Mouse (Mus musculus) limb, embryonic 11.5 days (tissue): Measurements from ENCODE around the gene Rrad. TPM values are rescaled to one million over a fixed set of nuclear protein-coding genes. Genes with fewer than 3 reads are reported as not detected.

Source experiments
- ATAC-seq: fragments of 200-750 bp; cut with Nextera tagmentation; 2 replicates; pipeline ENCODE4 v1.8.0; 2017; ENCODE audit warnings: low read depth; ENCODE audit not compliant: insufficient number of reproducible peaks, low FRiP score, low TSS enrichment
- DNase-seq: peaks from one replicate; pipeline ENCODE4 v3.0.0-alpha.2; 2015; ENCODE audit warnings: low spot score
- H3K27ac ChIP-seq: fragments of 300-500 bp; sonication (generic); replicated peaks from 2 replicates; pipeline ENCODE4 v1.5.1; 2014; ENCODE audit warnings: low read depth, mild to moderate bottlenecking, low read length
- H3K27me3 ChIP-seq: fragments of 300-500 bp; sonication (generic); 2 replicates; pipeline ENCODE4 v1.6.1; 2014; ENCODE audit warnings: mild to moderate bottlenecking, low read length, mixed read lengths; ENCODE audit not compliant: control insufficient read depth, insufficient read depth
- H3K36me3 ChIP-seq: fragments of 300-500 bp; sonication (generic); 2 replicates; pipeline ENCODE4 v1.6.1; 2014; ENCODE audit warnings: mild to moderate bottlenecking, low read length, moderate library complexity, mixed read lengths; ENCODE audit not compliant: control insufficient read depth, insufficient read depth
- H3K4me1 ChIP-seq: fragments of 300-500 bp; sonication (generic); 2 replicates; pipeline ENCODE4 v1.6.1; 2014; ENCODE audit warnings: low read length, mixed read lengths; ENCODE audit not compliant: control insufficient read depth, insufficient read depth
- H3K4me2 ChIP-seq: fragments of 300-500 bp; sonication (generic); 2 replicates; pipeline ENCODE4 v1.6.1; 2014; ENCODE audit warnings: low read depth, mild to moderate bottlenecking, moderate library complexity; ENCODE audit not compliant: severe bottlenecking
- H3K4me3 ChIP-seq: fragments of 300-500 bp; sonication (generic); 2 replicates; pipeline ENCODE4 v1.5.1; 2014; ENCODE audit warnings: low read depth, low read length
- H3K9ac ChIP-seq: fragments of 300-500 bp; sonication (generic); 2 replicates; pipeline ENCODE4 v1.6.1; 2014; ENCODE audit warnings: mild to moderate bottlenecking, low read length
- H3K9me3 ChIP-seq: fragments of 300-500 bp; sonication (generic); 2 replicates; pipeline ENCODE4 v1.6.1; 2016; ENCODE audit warnings: low read length; ENCODE audit not compliant: control insufficient read depth
- WGBS: fragments of 180-500 bp; shearing (Covaris S2); extraction: QIAGEN DNeasy Blood & Tissue Kit; methylation state at CpG from one replicate; pipeline ENCODE4 v1.1.7; 2014; 5-methylcytosine and 5-hydroxymethylcytosine counted together
- polyA plus RNA-seq: library from polyadenylated mRNA; unstranded; fragments of >200 nt; fragmentation: Nextera tagmentation; extraction: Ambion mirVana; gene quantifications from 2 replicates; pipeline ENCODE4 v1.2.1, GENCODE M21; 2014

Gene Rrad
- polyA plus RNA-seq, 1 experiment from 2014 or later: 7.6 TPM

DNA sequence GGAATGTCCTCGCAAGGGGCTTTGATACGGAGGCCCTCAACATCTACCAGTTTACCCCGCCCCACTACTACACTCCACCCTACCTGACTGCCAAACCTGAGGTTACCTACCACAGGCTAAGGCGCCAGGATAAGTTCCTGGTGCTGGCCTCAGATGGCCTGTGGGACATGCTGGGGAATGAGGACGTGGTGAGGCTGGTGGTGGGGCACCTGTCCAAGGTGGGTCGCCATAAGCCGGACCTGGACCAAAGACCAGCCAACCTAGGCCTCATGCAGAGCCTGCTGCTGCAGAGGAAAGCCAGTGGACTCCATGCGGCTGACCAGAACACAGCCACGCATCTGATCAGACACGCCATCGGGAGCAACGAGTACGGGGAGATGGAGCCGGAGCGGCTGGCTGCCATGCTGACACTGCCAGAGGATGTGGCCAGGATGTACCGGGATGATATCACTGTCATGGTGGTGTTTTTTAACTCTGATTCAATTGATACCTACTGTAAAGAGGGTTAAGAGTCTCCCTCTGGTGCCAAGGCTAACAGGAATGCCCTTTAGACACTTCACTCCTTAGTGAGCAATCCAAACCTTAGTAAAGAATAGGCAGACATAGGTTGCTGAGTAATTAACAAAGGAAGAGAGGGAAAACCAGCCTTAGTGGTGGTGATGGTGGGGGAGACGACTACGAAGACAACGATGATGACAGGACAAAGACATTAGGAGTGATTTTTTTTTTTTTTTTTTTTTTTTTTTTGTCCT lies 36.3 kb downstream of the Rrad start:
- peaks cover 6% of the 10 kb centered on the region; the same call in 1 of the 2 replicates for H3K4me1 ChIP-seq
- no peak for DNase-seq

DNA sequence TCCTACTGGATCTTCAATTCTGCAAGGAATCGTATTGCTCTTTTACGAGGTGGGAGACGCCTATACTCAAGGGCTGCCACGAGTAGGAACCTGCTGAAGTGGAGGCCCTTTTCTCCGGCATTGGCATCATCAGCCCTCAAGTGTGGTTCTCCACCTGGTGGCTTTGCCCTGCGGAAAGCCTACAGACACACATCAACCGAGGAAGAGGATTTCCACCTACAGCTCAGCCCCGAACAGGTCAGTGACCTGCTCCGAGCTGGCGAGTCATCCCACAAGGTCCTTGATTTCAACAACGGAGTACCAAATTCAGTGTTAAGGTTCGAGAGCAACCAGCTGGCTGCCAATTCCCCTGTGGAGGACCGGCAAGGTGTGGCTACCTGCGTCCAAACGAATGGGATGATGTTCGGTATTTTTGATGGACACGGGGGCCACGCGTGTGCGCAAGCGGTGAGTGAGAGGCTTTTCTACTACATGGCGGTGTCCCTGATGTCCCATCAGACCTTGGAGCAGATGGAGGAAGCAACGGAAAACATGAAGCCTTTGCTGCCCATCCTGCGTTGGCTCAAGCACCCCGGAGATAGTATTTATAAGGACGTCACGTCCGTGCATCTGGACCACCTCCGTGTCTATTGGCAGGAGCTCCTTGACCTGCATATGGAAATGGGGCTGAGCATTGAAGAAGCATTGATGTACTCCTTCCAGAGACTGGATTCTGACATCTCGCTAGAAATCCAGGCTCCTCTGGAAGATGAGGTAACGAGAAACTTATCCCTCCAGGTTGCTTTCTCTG lies 37.4 kb downstream of the Rrad start:
- Histone ChIP-seq H3K27ac (no peak overlapping the region), H3K4me3 (no peak overlapping the region), H3K36me3 (peaks cover 12% of the 10 kb centered on the region; the same call in 1 of the 2 replicates), H3K9ac (no peak overlapping the region), H3K4me2 (no peak overlapping the region), H3K9me3 (no peaks in the 10 kb centered on the region), H3K4me1 (peaks cover 6% of the 10 kb centered on the region; the same call in 1 of the 2 replicates), H3K27me3 (no peaks in the 10 kb centered on the region)
- DNase-seq: no peak
- 92% methylated on average over 31 of the region's 31 CpGs for WGBS
- no peak for ATAC-seq

More for the DNA sequence above, 36.3 kb downstream of the Rrad start:
- no peak overlapping the region for H3K4me2 ChIP-seq
- WGBS: 96% methylated on average over 19 of the region's 19 CpGs
- no peaks in the 10 kb centered on the region for H3K9me3 ChIP-seq
- H3K36me3 ChIP-seq: peaks cover 12% of the 10 kb centered on the region; the same call in 1 of the 2 replicates
- no peak overlapping the region for H3K9ac ChIP-seq
- no peak for ATAC-seq
- no peaks in the 10 kb centered on the region for H3K27me3 ChIP-seq
- H3K4me3 ChIP-seq: no peak overlapping the region
- no peak overlapping the region for H3K27ac ChIP-seq

DNA sequence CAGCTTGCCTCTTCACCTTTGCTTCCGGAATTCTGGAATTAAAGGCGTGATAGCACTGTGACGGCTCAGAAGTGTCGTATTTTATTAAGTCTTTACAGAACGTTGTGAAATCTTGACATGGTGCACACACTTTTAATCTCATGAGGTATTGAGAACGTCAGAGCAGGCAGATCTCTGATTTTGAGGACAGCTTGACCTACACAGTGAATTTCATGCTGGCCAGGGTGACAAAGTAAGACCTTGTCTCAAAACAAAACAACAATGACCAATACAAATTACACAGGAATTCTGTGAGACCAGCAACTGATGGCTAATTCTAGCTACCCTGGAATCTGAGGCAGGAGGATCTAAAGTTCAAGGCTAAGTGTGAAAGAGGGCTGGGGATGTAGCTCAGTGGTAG lies 38.6 kb downstream of the Rrad start:
- peaks cover 12% of the 10 kb centered on the region; the same call in 1 of the 2 replicates for H3K36me3 ChIP-seq
- ATAC-seq (no peak), DNase-seq (no peak)
- WGBS: 68% methylated on average over 6 of the region's 6 CpGs
- H3K4me1 ChIP-seq: peaks cover 6% of the 10 kb centered on the region; the same call in 1 of the 2 replicates
- H3K27me3 ChIP-seq: no peaks in the 10 kb centered on the region
- H3K9ac ChIP-seq: no peak overlapping the region
- H3K9me3 ChIP-seq: no peaks in the 10 kb centered on the region
- peak overlapping the region; percentile 70 for H3K4me2 ChIP-seq
- H3K4me3 ChIP-seq: peak overlapping the region; percentile 51; the same call in 1 of the 2 replicates
- no peak overlapping the region for H3K27ac ChIP-seq

DNA sequence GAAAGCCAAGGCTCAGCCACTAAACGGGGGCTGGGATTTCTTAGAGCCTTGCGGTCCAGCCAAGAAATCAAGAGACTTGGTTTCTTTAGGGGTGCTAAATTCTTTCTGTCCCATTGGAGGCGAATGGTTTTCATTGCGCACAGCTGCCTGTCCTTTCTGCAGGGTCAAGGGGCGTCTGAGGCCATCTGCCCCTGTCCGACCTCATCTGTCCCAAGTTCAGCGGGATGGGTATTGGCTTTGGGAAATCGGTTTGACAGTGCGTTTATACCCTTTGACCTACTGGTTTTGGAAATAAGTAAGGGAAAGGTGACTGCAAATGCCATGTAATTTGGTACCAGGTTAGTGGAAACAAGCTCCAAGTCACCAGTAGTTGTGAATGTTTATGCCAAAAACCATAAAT lies 39.3 kb downstream of the Rrad start:
- H3K27ac ChIP-seq: no peak overlapping the region
- 2% methylated on average over 9 of the region's 9 CpGs for WGBS
- H3K4me3 ChIP-seq: peak overlapping the region; percentile 51

DNA sequence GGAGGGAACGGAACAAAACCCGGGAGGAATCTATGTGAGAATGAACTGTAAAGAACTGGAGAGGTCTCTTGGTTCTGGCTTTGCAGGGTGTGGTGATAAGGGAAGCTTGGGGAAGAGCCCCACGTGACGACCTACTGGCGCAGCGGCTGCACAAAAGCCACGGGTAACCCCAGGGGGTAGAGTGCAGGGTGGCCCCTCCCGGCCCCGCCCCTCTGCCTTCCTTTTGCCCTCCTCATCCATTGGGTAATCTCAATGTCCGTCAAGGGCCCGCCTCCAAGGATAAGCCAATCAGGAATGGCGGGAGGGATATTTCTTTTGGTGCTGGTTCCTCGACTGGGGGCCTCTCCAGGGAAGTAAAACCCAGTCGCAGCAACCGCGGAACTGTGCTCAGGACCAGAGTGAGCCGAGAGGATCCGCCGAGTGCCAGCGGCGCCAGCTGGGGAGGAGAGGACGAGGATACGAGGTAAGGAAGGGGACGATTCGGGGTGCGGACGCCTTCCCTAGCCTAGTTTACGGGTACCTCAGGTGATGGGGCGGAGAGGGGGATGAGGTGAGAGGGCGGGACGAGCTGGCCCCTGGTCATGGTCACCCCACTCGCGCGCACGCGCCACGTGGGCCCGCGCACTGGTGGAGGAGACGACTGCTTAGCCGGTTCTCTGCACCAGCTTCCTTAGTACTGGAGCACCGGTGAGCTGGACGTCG lies 39.8 kb downstream of the Rrad start, which contains the start of gene Pdp2:
Pdp2 (plus strand) TSS at position 319 of the 702 bp plus-strand sequence.
- Histone ChIP-seq H3K9me3 (no peaks in the 10 kb centered on the region), H3K4me2 (peak within 1 kb of the TSS; percentile 70), H3K4me1 (peaks cover 6% of the 10 kb centered on the region; the same call in 1 of the 2 replicates), H3K27me3 (no peaks in the 10 kb centered on the region), H3K4me3 (peak within 1 kb of the TSS; percentile 51), H3K9ac (peak within 1 kb of the TSS; percentile 58), H3K27ac (no peak within 1 kb of the TSS), H3K36me3 (peaks cover 12% of the 10 kb centered on the region; the same call in 1 of the 2 replicates)
- peak; percentile 91 for DNase-seq
- ATAC-seq: peak; percentile 97
- WGBS: under 1% methylated on average over 44 of the region's 44 CpGs

More for the DNA sequence above, 39.3 kb downstream of the Rrad start:
- peaks cover 12% of the 10 kb centered on the region; the same call in 1 of the 2 replicates for H3K36me3 ChIP-seq
- H3K9me3 ChIP-seq: no peaks in the 10 kb centered on the region
- H3K27me3 ChIP-seq: no peaks in the 10 kb centered on the region
- no peak for ATAC-seq
- H3K4me2 ChIP-seq: peak overlapping the region; percentile 70
- peaks cover 6% of the 10 kb centered on the region; the same call in 1 of the 2 replicates for H3K4me1 ChIP-seq
- peak overlapping the region; percentile 58 for H3K9ac ChIP-seq
- DNase-seq: no peak

DNA sequence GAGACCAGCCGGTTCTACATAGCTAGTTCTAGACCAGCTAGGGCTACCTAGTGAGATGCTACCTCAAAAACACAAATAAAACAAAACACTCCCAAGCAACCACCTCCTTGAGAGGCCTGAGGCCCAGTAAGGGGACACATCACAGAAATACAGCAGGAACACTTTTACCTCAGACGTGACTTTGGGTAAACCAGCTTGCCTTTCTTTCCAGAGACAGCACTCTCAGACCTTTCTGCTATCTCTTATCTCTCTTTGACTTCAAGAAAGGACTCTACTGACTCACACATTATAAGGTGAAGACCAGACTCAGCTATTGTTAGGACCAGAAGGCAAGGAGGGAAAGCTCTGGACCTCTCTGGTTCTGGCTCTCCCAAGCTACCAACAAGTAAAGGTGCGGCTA lies 40.8 kb downstream of the Rrad start:
- no peak for ATAC-seq

DNA sequence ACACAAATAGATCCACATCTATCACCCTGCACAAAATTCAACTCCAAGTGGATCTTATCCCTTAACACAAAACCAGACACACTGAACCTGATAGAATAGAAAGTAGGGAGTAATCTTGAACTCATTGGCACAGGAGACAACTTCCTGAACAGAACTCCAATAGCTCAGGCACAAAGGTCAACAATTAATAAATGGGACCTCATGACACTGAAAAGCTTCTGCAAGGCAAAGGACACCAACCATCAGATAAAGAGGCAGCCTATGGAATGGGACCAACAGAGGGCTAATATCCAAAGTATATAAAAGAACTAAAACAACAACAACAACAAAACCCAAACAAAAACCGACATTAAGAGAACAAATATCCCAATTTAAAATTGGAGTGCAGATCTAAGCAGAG lies 46.6 kb downstream of the Rrad start:
- WGBS: 73% methylated on average over 1 of the region's 1 CpGs
- Histone ChIP-seq H3K27ac (no peak overlapping the region), H3K4me1 (no peaks in the 10 kb centered on the region), H3K4me3 (no peak overlapping the region), H3K9ac (no peak overlapping the region), H3K36me3 (no peaks in the 10 kb centered on the region), H3K27me3 (no peaks in the 10 kb centered on the region), H3K4me2 (no peak overlapping the region), H3K9me3 (no peaks in the 10 kb centered on the region; the same call in 1 of the 2 replicates)
- ATAC-seq: no peak
- DNase-seq: no peak

More for the DNA sequence above, 40.8 kb downstream of the Rrad start:
- Histone ChIP-seq H3K9me3 (no peaks in the 10 kb centered on the region), H3K4me3 (no peak overlapping the region), H3K4me1 (peaks cover 6% of the 10 kb centered on the region; the same call in 1 of the 2 replicates), H3K27me3 (no peaks in the 10 kb centered on the region), H3K27ac (no peak overlapping the region), H3K9ac (no peak overlapping the region), H3K36me3 (peaks cover 12% of the 10 kb centered on the region; the same call in 1 of the 2 replicates), H3K4me2 (no peak overlapping the region)
- WGBS: 96% methylated on average over 3 of the region's 3 CpGs
- no peak for DNase-seq
